Mouse (Mus musculus) cerebellum, adult 11-12 months (tissue): ENCODE data around the gene Emilin3.

Source experiments
- DNase-seq: peaks from one replicate; pipeline ENCODE4 v3.0.0; 2022

Emilin3 gene

GRCm38 (mm10) chr2:160915821-160916610 lies 3.9 kb upstream of the Emilin3 start:
- DNase-seq, result peak; percentile 78

DNA sequence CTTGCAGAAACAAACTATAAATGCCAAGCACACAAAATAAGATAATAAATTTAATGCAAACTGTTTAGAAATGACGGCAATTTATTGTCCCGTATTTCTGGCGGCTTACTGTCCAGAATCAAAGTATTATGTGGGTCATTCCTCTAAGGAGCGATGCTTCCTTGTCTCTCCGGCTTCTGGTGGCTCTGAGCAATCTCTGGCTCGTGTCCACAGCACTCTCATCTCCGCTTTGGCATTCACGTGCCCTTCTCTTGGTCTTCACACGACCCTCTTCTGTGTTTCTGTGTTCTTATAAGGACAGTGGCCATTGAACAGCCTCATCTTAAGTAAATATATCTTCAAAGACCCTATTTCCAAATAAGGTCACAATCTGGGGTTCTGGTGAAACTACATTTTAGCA lies 2.5 kb upstream of the Emilin3 start:
- DNase-seq, result no peak

- peak; percentile 56 for DNase-seq
Measured at GRCm38 (mm10) chr2:160911558-160912201, 448 bp downstream of the Emilin3 start.

- no peak for DNase-seq
Measured at GRCm38 (mm10) chr2:160910633-160911032, 1.5 kb downstream of the Emilin3 start.

GRCm38 (mm10) chr2:160908607-160909006 lies 3.5 kb downstream of the Emilin3 start:
- DNase-seq, result peak; percentile 52

DNA sequence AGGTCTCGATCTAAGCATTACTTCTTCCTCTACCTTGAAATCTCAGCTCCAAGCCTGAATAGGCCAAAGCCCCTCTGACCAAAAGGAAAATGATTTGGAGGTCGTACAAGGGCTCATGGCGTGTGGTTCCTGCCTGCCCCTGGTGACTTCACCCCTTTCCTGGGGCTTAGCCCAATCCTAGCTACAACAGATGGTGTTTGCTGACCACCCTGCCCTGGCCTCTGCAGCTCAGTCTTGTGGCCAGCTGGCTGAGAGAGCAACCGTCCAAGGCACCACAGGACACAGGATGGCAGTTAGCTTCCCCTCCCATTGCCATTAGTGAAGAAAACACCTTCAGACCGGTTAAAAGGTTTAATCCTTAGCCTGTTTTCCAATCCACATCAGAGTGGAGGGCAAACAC lies 6.0 kb downstream of the Emilin3 start:
- DNase-seq, result peak; percentile 91

DNA sequence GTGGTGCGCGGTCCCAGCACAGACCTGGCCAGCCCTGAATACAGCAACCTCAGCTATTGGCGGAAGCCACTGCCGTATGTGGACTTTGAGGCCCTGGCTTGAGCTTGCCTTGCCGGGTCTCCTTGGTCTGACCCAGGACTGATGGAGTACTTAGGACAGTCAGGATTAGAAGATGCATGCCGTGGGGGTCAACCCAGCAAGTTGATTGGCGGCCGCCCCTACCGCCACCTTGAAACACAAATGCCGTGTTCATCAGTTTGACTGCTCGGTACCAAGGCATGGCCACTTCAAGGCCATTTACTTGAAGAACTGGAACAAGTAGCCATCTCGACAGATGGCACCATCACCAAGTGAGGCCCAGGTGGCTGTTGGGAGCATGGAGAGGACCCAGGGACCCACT lies 6.8 kb downstream of the Emilin3 start:
- peak; percentile 52 for DNase-seq

GRCm38 (mm10) chr2:160901656-160902412 lies 10.3 kb downstream of the Emilin3 start:
- no peak for DNase-seq

DNA sequence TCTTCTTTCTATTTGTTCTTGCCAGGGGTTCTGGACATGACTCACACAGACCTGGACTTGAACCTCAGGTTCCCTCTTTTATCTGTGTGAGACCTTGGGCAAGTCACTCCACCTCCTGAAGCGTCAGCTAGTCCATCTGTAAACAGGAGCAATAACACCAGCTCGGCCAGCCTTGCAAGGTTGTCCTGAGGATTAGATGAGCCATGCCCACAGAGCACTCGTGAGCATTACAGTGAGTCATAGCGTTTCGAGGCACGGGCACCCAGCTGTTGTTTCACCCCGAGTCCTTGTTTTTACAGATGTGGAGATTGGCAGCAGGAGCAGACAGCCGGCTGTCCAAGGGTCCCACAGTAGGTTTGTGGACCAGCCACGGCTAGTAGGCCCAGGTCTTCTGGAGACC lies 20.4 kb downstream of the Emilin3 start:
- DNase-seq, result no peak

- no peak for DNase-seq
Measured at GRCm38 (mm10) chr2:160891045-160891444, 21.1 kb downstream of the Emilin3 start.

DNA sequence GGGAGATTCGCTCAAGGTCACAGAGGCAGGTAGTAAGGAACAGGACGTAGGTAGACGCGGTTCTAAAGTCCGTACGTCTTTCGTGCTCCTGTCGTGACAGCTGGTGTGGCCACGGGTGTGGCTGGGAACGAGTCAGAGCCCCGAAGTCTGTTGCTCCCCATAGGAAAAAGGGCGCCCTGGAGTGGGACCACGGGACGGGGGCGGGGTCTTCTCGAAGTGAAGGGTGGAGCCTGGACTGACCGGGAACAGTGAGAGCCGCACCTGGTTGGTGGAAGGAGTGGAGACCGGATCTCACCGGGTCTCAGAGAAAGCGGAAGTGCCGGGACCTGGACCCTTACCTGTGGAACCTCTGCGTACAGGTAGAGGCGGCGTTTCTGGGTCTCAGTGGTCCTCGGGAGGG lies 24.3 kb downstream of the Emilin3 start:
- DNase-seq, result no peak

GRCm38 (mm10) chr2:160887284-160887683 lies 24.8 kb downstream of the Emilin3 start:
- peak; percentile 79 for DNase-seq

- DNase-seq, result no peak
Measured at GRCm38 (mm10) chr2:160886221-160886620, 25.9 kb downstream of the Emilin3 start.

DNA sequence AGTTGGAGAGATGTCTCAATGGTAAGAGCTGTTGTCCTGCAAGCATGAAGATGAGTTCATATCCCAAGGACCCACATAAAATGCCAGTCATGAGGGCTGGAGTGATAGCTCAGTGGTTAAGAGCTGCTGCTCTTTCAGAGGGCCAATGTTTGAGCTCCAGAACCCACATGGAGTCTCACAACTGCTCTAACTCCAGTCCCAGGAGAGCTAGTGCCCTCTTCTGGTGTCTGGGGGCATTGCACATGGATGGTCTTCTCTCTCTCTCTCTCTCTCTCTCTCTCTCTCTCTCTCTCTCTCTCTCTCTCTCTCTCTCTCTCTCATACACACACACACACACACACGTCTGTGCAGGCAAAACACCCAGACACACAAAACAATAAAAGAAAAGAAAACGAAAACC lies 27.3 kb downstream of the Emilin3 start:
- DNase-seq, result no peak

DNA sequence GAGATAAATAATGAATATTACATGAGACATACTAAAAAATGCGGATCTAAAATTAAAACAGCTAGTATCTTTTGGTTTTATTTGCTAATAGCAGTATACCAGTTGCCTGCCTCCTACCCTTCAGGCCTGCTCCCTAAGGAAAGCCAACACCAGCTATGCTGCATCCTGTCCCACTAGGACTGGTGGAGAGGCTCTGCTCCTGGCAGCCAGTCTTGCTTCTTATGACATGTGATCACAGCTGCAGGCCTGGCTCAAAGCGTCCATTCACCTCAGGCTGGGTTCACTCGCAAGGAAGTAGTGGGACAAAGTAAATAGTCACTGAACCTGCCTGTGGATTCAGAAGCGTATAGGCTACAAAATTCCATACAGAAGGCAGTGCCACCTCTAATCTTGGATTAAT lies 28.2 kb downstream of the Emilin3 start:
- no peak for DNase-seq

DNA sequence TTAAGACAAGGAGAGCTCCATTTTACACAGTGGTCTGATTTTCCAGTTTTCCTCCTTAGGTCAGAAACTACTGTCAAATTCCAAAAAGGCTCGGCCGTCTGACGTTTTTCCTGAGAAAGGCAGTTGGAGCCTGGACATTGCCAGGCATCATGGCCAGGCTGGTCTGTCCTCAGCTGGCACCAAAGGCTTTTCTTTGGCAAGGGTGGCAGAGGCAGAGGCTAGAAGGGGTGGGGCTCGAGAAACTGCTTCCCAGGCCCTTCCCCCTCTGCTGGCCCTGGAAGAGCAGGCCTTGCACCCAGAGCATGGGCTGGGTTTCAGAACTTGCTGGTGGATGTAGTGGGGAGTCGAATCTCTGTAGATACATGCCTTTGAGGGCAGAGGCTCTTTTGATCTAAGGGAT lies 29.7 kb downstream of the Emilin3 start:
- DNase-seq, result peak; percentile 41

- no peak for DNase-seq
Measured at GRCm38 (mm10) chr2:160881462-160882101, 30.5 kb downstream of the Emilin3 start.

GRCm38 (mm10) chr2:160880453-160881195 lies 31.5 kb downstream of the Emilin3 start, which contains the start of gene Lpin3:
TSS of gene Lpin3 (plus strand) at chr2:160880670.
- DNase-seq, result no peak

GRCm38 (mm10) chr2:160876115-160876514 lies 36.0 kb downstream of the Emilin3 start:
- DNase-seq, result no peak

DNA sequence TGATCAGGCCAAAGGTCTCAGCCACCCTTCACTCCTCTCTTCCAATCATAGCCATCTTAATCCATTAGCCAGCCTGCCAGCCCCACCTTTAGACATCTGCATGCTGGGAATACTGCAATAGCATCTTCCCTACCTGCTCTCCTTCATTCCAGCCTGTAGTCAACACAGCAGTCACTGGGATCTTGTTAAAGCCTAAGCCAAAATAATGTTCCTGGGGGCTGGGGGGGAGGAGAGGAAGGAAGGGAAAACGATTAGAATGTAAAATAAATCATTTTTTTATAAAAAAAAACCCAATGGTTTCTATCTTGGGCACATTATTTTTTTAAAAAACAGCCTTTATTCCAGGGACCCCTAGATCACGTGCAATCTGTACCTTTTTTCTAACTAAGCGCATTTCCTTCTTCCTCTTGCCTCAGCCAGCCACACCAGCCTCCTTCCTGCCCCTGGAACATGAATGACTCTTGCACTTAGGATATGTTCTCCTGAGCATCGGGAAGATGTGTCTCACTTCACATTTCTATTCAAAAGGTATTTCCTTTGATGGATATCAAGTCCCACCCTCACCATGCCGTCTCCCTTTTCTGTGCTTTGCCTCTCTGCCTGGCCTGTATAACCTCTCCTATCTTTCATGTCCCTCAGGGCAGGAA lies 37.8 kb downstream of the Emilin3 start:
- no peak for DNase-seq

DNA sequence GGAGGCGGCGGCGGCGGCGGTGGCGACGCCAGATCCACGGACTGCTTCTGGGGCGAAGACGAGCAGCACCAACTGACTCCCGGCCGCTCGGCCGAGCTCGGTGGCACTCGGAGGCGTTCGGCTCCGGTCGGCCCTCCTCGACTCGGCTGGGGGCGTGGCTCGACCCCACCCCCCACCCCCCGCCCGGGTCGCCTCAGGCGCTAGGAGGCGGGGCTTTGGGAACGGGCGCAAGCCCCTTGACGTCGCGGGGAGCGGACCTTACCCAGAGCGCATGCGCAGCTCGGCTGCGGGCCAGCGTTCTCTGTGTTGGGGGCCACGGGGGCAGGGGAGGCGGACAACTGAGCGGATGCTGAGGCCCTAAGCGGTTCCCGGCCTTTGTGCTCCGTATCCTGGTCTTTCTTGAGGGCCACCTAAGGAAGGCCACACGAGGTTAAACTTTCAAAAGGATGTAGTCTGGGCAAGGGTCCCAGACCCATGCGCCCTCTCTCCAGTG lies 39.2 kb downstream of the Emilin3 start, which contains the start of gene Zhx3:
Zhx3 (minus strand) TSS at position 109 of the 493 bp plus-strand sequence.
- DNase-seq, result peak; percentile 94

DNA sequence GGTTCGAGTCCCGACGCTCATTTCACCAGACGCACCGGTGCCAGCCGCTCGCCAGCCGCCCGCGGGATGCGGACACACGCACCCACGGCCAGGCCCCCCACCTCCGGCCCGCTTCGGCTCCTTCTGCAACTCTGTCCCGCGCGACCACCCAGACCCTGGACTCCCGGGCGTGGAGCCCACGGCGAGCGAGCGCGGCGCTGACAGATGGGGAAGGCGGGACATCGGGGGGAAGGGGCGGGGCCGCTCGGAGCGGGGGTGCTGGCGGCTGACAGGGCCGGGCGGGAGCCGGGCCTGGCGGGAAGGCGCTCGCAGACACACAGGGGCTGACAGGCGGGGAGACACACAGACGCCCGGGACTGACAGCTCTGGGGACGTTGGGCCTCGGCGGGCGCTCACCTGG lies 39.7 kb downstream of the Emilin3 start:
- no peak for DNase-seq
